Mouse (Mus musculus): Measurements from ENCODE around the gene Lbx2. TPM values are rescaled to one million over a fixed set of nuclear protein-coding genes. Genes with fewer than 3 reads are reported as not detected.

Gene Lbx2
- not detected in 3 replicates for total RNA-seq (2017)

DNA sequence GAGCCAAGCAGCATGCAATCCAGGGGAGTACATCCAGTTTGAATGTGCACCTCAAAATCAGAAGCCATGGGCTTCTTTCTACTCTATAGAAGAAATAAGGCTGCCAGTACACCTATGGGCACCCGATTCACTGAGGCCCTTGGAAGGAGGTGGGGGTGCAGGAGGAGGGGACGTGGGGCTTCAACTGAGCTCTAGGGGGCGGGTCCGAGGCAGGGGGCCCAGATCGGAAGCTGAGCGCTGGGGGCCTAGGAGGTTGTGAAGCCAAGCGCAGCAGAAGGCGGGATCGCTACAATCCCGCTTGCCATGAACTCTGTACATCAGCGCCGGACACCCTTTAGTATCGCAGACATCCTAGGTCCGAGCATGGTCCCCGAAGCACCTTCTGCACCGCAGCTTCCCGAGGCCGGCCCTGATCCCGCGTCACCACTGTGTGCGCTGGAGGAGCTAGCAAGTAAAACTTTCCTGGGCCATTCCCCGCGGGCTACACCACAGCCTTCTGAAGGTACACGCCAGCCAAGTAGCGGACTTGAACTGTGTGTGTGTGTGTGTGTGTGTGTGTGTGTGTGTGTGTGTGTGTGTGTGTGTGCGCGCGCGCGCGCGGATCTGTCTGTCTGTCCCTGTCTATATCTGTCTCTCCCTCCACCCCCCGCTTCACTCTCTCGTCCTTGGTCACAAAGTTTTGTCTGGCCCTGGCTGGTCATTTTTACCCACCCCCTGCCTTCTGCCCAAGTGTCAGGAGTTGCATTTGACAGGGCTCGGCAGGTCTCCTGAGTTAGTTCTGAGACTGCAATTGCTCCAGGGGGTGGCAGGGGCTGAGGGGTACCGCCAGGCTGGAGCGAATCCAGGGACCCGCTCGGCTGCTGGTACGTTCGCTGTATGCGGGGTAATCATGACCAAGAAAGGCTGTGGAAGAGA lies at the start of gene Lbx2:
Lbx2 (plus strand) TSS at position 247 of the 915 bp plus-strand sequence.
- no peak for ATAC-seq (replicated peaks; ENCODE audit: insufficient number of reproducible peaks, low FRiP score, low TSS enrichment, poor library complexity, severe bottlenecking)

DNA sequence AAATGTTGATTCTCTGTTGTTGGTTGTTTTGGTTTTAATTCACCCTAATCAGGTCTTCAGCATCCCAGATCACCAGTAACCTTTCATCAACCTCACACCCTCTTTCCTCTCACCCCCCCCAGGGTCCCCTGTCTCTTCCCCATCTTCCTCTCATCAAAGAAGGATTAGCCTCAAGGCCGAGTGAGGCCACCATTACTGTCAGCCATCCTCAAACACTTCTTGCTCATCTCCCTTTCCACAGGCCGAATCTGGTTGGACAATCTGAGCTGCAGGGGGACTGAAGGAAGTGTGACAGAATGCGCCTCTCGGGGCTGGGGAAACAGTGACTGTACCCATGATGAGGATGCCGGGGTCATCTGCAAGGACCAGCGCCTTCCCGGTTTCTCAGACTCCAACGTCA lies 49.0 kb upstream of the Lbx2 start:
- no peak for ATAC-seq (replicated peaks; ENCODE audit: insufficient number of reproducible peaks, low FRiP score, low TSS enrichment, poor library complexity, severe bottlenecking)

DNA sequence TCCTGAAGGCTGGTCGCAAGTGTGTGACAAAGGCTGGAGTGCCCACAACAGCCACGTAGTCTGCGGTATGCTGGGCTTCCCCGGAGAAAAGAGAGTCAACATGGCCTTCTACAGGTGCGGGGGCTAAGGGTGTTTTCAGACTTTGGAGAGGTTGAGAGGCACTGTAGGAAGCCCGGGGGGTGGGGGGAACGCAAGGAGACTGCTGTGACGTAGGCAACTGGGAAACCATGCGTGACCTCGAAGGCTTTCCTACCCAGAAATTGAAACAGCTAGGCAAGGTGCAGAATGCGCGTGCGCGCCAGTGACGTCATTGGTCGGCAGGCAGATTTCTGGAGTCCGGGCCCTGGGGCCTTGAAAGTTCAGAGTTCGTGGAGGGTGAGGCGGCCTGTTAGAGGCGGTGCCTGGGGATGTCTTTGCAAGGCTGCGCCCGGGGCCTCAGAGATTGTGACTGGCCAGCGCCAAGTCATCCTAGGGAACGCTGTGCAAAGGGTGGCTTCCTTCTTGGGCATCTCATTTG lies 47.6 kb upstream of the Lbx2 start:
- peak; percentile 90 for ATAC-seq (replicated peaks; ENCODE audit: insufficient number of reproducible peaks, low FRiP score, low TSS enrichment, poor library complexity, severe bottlenecking)

DNA sequence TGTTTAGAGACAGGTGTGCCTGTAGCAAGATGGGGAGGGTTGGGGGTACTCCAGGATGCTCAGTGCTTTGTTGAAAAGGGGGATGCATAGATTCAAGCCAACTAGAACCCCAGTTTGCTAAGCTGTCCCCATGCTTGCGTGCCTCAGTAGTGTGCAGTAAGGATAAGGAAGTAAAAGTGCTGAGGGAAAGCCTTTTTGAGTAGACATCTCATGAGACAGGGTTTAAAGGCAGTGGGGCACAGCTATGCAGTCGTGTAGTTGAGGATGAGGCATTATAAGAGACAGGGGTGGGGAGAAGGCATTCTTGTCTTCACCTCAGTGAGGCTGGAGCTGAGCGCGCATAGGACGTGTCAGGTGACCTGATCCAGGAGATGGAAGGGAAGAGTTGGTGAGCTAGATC lies 45.6 kb upstream of the Lbx2 start:
- ATAC-seq (replicated peaks; ENCODE audit: insufficient number of reproducible peaks, low FRiP score, low TSS enrichment, poor library complexity, severe bottlenecking), result no peak

DNA sequence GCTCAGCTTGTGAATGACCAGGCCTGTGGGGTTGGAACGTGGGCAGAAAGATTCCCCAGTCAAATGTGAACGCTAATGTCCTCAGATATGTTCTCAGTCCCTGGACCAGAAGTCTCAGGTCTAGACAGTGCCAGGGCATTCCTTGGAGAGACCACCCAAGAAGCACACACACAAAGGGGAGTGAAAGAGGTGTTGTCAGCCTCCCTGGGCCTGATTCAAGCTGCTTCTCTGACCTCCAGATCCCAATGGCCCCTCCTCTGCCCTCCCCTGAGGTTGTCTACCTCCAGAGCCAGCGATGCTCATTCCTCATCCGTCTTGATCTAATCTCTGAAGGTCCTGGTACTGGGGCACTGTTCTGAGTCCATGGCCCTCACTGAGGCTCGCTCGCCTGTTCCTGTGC lies 42.6 kb upstream of the Lbx2 start:
- no peak for ATAC-seq (replicated peaks; ENCODE audit: insufficient number of reproducible peaks, low FRiP score, low TSS enrichment, poor library complexity, severe bottlenecking)

DNA sequence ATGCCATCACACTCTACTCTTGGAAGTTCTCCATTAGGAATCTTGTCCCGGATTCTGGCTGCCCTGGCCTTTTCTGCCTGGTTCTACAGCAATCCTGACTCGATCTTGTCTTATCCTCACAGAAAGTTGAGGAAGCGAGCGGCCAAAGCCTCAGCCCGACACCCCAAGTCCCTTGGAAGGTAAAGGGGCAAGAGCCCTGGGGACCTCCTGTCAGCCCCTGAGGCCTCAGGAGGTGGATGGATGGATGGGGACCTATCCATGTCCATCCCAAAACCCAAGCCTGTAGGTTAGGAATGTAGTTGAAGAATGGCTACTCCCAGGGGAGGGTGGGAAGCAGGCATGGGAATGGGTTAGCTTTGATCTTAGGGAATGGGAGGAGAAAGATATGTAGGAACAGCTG lies 42.2 kb upstream of the Lbx2 start:
- ATAC-seq (replicated peaks; ENCODE audit: insufficient number of reproducible peaks, low FRiP score, low TSS enrichment, poor library complexity, severe bottlenecking), result no peak

DNA sequence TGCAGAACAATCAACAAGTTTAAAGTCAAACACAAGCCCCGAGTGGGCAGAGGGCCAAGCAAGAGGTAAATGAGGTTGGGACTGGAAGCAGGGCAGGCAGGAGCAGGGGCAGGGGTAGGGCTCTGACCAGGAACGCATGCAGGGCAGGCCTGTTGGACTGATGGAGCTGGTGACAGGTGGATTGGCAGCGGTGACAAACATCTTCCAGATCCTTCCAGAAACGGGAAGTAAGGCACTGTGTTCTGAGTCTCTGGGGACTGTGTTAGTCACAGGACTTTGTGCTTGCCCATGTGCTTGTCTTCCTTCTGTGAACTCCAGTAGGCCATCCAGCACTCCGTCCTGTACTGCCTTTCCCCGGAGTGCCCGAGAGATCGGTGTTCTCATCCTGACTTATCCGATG lies 41.4 kb upstream of the Lbx2 start:
- ATAC-seq (replicated peaks; ENCODE audit: insufficient number of reproducible peaks, low FRiP score, low TSS enrichment, poor library complexity, severe bottlenecking), result peak; percentile 49

DNA sequence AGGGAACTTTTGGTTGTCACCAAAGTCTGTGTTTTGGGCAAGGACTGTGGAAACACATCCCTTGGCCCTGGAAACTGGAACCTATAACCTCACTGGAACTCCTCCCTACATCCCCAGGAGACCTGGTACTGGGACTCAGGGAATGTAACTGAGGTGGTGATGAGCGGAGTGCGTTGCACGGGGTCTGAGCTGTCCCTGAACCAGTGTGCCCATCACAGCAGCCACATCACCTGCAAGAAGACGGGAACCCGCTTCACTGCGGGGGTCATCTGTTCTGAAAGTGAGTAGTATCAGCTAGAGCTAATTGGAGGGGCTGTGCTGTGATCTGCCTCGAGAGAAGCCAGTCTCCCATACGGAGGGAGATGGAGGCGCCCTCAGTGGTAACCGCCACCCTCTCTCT lies 36.8 kb upstream of the Lbx2 start:
- ATAC-seq (replicated peaks; ENCODE audit: insufficient number of reproducible peaks, low FRiP score, low TSS enrichment, poor library complexity, severe bottlenecking), result no peak

DNA sequence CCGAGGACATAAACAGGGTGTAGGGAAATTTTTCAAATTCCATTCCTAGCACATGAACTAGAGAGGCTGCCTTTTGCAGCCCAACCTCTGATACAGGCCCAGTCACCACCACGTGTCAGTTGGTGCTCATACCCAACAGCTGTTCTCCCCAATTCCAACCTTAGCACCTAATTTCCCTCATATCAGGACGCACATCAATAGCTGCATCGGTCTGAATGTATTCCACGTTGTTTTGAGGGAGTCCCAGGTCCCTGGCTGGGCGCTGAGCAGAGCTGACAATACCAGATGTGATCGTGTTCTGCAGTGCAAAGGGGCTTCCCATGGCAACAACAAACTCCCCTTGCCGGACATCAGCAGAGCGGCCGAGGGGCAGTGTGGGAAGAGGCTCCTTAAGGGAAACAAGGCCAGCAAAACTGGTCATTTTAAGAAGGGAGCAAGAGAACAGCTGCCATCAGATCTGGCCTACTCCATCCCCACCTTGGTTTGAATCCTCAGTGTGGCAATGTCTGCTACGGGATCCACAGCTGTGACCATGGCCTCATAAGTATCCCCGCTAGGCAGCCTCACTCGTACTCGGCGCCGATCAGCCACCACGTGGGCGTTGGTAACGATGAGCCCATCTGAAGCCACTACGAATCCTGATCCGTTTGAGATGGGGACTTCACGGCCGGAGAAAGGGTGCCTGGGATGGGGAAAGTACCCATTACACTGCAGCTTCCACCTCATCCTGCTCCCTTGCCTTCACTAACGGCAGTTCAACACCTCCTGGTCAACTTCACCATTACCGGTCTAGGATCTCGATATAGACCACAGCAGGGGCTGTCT lies 32.8 kb upstream of the Lbx2 start:
- ATAC-seq (replicated peaks; ENCODE audit: insufficient number of reproducible peaks, low FRiP score, low TSS enrichment, poor library complexity, severe bottlenecking), result peak; percentile 15

DNA sequence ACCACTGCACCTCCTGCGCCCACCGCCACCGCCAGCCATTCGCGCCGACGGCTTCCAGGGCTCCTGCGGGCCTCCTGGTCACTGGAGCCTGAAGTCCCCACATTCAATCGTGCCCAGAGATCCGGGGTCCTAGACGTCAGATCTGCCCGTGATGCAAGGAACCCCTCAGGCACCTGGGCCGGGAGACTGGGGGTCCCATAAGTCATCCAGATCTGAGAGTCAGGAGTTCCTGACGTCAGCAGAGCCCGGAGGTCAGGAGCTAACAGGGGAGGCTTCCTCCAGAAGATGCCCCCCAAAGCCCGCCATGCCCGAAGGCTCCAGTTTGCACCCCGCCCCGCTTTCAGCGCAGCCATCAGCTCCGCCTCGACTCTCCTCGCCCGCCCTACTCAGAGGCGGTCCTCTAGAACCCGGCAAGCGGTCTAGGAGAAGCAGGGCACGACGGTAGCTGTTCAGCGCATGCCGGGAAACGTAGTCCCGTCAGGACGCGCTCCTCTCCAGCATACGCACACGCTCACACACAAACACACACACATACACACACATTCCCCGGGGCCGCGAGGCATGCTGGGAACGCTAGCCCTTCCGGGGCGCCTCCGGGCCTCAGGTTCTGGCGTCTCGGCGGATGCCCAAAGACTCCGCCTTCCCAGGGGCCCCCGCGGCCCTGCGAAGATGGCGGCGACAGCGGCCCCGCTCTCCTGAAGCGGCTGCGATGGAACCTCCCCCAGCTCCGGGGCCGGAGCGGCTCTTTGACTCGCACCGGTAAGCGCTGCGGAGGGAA lies 31.9 kb upstream of the Lbx2 start, which contains the start of gene Aup1:
Aup1 (plus strand) TSS at position 448 of the 778 bp plus-strand sequence.
- ATAC-seq (replicated peaks; ENCODE audit: insufficient number of reproducible peaks, low FRiP score, low TSS enrichment, poor library complexity, severe bottlenecking), result peak; percentile 93

DNA sequence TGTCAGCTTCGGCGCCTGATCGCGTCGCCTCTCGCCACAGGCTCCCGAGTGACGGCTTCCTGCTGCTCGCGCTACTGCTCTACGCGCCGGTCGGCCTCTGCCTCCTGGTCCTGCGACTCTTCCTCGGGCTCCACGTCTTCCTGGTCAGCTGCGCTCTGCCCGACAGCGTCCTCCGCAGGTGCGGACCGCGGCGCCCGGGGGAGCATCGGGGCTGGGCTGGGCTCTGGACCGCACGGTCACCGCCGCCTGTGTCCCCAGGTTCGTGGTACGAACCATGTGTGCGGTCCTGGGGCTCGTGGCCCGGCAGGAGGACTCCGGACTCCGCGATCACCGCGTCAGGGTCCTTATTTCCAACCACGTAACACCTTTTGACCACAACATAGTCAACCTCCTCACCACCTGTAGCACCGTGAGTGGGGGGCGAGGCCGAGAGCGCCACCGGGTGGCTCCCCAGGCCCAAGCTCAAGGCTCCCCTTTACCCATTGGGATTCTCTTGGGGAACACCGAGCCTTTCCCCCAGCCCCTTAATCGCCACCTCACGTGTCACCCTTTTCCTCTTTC lies 31.2 kb upstream of the Lbx2 start, which contains the start of gene Htra2:
Htra2 (minus strand) TSS at position 403 of the 561 bp plus-strand sequence.
- no peak for ATAC-seq (replicated peaks; ENCODE audit: insufficient number of reproducible peaks, low FRiP score, low TSS enrichment, poor library complexity, severe bottlenecking)

DNA sequence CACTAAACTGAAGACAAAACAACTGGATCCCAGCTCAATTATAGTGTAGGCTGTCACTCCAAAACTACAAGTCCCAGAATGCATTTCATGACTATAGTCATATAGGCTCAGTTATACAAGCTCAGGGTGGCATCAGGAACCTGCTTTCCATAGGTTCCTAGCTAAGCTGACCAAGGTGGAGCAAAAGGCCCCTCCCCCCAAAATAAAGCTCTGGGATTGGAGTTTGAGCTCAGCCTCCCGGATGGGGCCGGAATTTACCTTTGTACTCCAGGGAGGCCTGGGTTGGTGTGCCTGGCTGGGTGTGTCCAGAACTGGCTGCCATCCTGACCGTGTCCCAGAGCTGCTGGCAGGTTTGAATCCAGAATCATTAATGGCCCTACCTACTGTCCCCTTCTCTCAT lies 28.4 kb upstream of the Lbx2 start, which contains the start of gene Dqx1:
Dqx1 (plus strand) TSS at position 55 of the 400 bp plus-strand sequence.
- ATAC-seq (replicated peaks; ENCODE audit: insufficient number of reproducible peaks, low FRiP score, low TSS enrichment, poor library complexity, severe bottlenecking), result no peak

DNA sequence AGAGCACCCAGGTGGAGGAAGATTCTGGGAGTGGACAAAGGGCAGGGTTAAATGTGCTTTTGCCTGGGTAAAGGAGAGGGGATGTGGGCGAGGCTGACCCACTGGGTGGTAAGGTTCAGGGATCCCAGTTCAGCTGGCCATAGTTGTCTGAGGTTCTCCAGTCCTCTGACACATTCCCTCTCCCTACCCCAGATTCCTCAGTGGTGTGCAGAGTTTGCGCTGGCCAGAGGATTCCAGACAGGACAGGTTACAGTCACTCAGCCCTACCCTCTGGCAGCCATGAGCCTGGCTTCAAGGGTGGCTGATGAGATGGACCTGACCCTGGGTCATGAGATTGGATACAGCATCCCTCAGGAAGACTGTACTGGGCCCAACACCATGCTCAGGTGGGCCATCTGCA lies 27.4 kb upstream of the Lbx2 start:
- no peak for ATAC-seq (replicated peaks; ENCODE audit: insufficient number of reproducible peaks, low FRiP score, low TSS enrichment, poor library complexity, severe bottlenecking)

DNA sequence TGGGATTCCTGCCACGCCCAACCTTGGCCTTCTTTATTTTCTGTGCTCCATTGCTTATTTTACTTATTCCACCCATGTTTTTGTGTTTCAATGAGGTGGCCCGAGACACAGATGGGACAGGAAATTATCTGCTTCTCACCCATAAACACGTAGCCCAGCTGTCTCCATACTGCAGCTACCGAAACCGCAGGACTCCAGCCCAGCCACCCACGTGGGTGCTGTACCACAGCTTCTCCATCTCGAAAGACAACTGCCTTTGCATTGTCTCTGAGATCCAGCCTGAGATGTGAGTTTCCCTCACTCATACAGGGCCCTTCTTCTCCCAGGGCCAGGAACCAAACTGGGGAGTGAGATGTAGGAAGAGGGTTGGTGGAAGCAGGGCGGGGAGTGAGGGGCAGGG lies 20.2 kb upstream of the Lbx2 start:
- no peak for ATAC-seq (replicated peaks; ENCODE audit: insufficient number of reproducible peaks, low FRiP score, low TSS enrichment, poor library complexity, severe bottlenecking)

DNA sequence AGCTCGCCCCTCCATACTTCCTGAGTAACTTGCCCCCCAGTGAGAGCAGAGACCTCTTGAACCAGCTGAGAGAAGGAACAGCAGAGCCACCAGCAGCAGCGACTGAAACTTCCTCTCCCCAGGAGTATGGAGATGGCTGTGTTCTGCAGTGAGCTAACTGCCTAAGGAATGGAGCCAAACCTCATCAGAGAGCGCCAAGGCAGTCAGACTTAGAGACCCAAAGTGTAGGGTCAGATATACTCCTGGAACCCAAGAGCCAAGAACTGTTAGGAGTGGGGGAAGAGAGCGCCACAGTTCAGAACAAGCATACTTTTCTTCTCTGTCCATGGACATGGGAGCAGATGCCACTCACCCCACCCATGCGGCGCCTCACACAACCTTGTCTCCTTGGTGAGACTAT lies 19.7 kb upstream of the Lbx2 start:
- ATAC-seq (replicated peaks; ENCODE audit: insufficient number of reproducible peaks, low FRiP score, low TSS enrichment, poor library complexity, severe bottlenecking), result no peak

DNA sequence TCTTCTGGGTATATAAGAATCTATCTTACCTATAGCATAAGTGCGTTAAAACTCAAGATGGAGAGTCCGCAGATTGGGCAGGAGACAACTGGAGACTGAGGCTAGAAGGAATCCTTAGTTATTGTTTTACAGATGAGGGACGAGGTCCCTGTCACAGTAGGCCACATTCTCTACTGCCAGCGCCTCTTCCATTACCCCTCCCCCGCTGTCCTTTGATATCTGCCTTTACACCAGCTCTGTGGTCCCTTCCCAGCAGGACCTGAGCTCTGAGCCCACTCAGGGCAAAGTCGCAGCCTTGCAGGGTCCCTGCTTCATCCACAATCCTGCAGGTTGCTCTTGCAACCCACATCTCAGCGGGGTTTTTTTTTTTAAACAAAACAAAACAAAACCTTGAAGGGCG lies 17.9 kb upstream of the Lbx2 start:
- no peak for ATAC-seq (replicated peaks; ENCODE audit: insufficient number of reproducible peaks, low FRiP score, low TSS enrichment, poor library complexity, severe bottlenecking)

DNA sequence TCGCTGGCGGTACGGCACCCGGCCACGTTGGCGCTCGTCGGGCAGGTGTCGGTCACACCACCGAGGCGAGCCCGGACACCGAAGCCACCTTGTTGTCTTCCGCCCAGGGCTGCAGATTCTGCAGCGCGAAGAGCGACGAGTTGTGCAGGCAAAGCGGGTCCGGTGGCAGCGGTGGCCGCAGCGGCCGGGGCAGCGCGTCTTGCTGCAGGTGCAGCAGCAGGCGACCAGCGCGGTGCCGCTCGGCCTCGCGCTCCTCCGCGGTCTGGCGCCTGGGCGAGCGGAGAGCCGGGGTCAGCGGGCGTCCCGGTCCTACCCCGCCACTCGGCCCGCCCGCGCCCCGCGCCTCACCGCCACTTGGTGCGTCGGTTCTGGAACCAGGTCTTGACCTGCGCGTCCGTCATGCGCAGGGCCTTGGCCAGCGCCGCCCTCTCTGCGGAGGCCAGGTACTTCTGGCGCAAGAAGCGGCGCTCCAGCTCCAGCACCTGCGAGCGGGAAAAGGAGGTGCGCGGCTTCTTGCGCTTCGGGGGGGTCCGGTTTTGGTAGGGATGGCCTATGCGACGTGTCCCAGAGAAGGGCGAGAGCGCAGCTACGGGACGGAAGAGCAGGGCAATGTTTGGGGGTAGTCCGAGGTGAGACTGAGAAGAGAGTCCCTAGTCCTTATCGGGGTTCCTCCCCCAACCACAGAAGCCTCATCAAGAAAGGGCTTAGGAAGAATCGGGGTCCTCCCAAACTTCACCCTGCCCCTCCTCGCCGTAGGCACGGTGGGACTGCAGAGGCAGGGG lies 17.3 kb upstream of the Lbx2 start:
- no peak for ATAC-seq (replicated peaks; ENCODE audit: insufficient number of reproducible peaks, low FRiP score, low TSS enrichment, poor library complexity, severe bottlenecking)
